Mouse (Mus musculus) frontal cortex, postnatal 25 days (tissue): Measurements from ENCODE around the gene Mvp.

ENCODE experiments used
- DNase-seq, 2 experiments: peaks; one replicate each; pipeline ENCODE4 v3.0.0; 2022; ENCODE audit warnings: low spot score in 2 of 2

Mvp gene

DNA sequence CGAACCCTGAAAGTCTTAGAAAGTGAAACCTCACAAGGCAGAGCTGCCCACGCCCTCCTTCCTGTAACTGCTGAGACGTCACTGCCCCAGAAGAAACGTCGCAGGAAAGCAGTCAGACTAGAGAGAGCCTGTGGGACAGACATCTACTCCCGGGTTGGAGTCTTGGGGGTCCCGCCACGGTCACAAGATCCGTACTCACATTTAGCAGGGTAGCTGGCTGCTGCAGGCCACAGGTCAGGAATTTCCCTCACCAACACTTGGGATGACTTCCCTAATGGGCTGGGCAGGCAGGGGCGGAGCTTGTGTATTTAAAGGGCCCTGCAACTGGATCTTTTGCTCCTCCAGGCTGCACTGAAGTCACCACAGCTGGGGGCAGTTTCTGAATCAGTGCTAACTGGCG is at the start of gene Mvp:
TSS of gene Mvp (minus strand) at position 302 of the 400 bp plus-strand sequence.
- DNase-seq = no peak

DNA sequence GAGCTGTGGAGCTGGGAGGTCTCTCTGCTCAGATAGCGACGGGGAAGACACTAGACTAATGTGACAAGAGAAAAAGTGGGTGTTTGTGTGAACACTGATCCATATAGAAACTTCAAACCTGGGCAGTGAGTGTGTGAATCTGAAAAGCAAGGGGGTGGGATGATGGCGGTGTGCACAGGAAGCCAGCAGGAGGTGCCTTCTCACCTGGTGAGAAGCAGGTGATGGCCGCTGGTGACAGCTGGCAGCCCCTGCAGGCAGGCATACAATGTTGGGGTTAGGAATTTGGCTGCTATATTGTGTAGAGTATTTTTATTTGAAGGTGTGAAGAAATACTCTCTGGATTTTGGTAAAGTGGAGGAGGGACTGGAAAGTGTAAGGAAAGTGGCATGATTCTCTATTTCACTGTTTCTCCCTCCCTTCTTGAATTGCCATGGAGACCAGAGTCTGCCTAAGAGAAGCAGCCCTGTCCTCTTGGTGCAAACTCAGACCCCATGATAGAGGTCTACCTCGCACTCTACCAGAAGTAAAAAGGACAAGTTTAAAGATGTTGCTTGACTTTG is 40.7 kb upstream of the Mvp start:
- no peak for DNase-seq

DNA sequence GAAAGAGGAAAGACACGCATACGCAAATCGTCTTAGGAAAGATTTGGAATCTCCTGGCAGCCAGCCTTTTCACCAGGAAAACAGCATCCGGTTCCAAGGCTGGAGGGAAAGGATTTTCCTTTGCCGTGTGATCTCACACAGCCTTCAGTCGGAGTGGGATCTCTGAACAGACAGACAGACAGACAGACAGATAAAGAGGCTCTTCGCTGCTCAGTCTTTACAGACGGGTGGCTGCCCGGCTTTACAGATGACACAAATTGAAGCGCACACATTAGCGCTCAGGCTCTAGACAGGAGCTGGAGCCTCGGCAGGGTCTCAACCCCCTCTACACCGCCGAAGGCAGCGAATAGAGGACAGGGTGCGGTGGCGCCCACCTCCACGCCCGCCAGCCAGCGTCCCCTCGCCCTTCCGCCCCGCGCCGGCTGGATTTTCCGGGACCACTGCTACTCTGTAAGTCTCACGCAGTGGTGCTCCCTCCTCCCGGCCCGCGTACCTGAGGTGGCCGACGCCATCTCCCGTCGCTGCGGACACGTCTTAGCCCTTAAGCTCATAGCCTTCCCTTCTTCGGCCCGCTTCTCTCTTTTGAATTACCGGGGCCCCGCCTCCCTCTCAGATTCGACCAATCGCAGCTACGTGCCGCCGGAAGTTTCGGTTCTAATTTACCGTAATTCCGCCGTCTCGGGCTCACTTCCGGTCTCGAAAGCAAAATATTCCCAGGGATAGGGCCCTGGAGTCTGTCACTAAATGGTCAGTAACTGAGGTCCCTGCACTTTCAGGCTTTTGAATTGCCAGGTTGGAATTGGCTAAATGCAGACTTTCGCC is 27.6 kb upstream of the Mvp start, which contains the start of gene Kif22:
TSS of gene Kif22 (minus strand) at position 621 of the 822 bp plus-strand sequence.
- DNase-seq = peak; percentile 80 to 85

DNA sequence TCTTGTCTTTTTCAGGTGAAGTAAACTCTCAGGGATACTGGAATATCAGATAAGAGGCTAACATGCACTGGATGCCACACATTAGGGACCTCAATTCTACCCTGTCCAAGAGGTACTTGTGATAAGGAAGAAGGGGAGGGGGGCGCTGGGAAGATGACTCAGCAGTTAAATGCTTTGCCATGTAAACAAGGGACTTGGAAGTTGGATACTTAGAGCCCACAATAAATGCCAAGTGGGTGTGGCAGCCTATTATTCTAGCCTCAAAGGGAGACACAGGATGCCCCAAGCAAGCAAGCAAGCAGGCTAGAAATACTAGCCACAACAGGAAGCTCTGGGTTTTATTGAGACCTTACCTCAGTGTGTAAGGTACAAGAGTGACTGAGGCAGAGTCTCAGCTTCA is 16.8 kb upstream of the Mvp start:
- no peak for DNase-seq

DNA sequence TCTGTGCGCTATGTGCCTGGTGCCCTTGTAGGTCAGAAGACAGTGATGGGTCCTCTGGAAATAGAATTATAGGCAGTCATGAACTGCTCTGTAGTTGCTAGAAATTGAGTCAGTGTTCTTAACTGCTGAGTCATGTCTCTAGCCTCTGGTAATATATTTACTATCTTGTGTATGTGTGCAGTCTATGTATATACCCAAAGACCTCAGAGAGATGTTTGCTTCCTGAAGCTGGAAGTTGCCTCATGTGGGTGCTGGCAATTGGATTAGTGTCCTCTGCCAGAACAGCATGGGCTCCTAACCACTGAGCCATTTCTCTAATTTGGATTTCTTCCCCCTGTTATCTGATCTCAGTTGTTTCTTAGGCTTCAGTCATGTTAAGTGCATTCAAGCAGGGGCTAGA is 15.8 kb upstream of the Mvp start:
- no peak for DNase-seq

DNA sequence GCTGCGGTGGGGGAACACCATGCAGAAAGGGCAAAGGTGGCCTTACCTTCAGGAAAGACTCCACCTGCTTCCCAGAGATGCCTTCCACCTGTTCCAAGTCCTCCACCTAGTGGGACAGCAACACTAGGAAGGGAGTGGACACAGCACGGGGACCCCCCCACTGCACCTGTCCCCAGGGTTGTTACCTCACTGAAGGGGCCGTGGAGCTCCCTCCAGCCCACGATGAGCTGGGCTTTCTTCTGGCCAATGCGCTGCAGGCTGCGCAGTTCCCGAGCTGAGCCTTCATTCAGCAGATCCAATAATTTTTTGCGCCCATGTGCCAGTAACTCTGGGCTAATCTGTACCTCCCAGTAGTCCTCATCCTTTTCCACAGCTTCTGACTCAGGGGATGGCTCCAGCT is 13.5 kb upstream of the Mvp start:
- no peak for DNase-seq

DNA sequence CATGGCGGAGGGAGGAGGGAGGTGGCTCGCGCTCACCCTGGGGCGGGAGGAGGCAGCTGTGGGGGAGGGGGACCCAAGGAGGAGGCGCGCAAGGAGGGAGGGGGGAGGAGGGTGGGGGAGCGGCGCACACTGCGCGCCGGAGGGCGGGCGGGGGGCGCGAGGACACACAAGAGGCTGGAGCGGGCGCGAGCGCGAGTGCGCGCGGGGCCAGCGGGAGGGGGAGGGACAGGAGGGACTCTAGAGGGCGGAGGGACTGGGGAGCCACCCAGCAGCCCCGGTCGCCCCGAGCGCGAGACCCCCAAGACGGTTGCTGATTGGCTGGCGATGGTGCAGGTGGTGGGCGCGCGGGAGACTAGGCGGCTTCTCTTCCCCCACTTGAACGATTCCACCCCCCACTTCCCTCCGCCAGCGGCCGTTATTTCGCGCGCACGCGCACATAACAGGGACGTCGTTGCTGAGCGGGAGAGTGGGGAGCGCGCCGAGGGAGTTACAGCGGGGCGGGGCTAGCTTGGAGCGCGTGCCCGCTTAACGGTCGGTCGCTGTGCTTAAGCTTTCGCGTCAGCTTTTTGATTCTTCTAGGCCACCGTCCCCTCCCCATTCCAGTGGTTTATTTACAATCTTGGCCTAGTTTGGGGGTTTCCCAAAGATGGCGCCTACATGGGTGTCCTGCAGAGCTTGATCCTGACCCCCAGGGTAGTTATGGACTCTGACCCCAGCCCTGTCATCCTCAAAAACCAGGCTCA is 12.7 kb upstream of the Mvp start, which contains the start of gene Maz:
TSS of gene Maz (minus strand) at position 54 of the 743 bp plus-strand sequence.
- DNase-seq = peak; percentile 98 to 99

DNA sequence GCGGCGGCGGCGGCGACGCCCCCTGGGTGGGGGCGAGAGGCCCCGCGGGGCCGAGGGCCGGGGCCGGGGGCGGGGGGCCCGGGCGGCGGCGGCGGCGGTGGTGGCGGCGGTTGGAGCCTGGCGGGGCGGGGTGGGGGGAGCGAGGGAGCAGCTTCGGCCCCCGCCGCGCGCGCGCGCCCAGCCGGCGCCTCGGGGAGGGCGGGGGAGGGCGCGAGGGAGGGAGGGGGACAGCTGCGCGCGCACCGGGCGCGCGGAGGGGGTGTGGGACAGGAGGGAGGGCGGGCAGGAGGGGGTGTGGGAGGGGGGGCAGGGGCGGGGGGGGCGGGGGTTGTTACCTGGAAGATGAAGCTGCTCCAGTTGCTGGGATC is 12.2 kb upstream of the Mvp start:
- DNase-seq = no peak

DNA sequence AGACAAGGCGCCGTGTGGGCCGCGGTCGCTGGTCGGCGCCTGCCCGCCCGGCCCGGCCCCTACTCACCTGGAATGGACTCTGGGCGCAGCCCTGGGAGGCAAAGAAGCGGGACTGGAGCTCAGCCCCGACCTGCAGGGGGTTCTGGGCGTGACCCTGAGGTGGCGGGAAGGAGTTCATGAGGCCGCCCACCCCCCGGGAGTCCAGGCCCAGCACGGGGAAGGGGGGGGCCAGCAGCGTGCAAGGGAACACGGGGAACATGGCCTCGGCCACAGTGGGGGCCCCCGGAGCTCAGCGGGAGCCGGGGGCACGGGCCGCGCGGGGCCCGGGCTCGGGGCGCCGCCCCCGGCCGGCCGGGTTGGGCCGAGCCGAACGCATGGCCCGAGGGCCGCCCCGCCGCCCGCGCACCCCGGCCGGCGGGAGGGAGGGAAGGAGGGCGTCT is 11.8 kb upstream of the Mvp start:
- no peak for DNase-seq

DNA sequence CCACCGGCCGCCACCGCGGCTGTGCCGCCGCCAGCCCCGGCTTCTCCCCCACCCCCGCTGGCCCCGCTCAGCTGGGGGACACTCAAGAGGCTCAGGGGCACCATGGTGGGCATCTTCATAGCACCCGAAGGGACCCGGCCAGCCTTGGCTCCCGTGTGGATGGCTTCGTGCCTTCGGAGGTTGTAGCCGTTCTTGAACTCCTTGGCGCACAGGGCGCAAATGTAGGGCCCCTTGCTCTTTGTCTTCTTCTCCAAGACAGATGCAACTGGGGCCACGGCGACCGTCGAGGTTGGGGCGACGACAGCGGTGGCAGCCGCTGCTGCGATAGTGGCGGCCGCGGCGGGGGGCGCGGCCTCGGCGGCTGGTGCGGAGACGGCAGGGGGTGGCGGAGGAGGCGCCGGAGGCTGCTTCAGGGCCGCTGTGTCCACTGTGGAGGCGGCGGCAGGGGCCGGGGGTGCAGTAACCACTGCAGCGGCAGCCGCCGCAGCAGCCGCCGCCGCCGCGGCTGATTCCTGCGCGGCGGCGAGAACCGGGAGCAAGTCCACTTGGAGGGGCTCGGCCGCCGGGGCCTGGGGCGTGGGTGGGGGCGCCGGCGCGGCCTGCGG is 11.2 kb upstream of the Mvp start:
- DNase-seq = no peak

DNA sequence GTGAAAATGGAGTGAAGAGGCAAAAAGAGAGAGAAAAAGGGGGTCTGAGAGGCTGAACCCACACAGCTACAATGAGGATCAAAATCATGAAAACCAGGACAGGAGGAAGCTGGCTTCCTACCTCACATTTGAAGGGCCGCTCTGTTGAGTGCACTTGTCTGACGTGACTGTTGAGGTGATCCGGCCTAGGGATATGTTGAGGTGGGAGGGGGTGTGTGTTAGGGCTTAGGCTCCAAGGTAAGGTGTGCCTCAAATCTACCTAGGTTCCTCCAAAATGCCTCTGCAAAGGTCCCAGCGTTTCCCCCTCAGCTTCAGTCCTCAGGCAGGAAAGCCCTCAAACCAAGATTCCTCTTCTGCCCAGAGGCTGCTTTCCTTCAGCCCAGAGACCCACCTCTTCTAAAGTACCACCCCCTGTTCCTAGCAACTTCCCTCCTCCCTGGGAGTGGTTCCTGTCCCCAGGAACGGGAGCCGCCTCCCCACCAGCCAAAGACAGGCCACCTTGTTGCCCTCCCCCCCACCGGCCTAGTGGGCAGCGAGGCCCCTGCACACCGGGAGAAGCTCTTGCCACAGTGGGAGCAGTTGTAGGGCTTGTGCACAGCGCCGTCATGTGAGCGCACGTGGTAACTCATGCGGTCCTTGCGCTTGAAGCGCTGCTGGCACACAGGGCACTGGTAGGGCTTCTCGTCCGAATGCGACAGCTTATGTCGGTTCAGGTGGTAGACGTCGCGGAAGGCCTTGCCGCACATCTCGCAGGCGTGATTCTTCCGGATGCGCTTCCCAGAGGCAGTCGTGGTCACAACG is 10.5 kb upstream of the Mvp start:
- DNase-seq = peak; percentile 66 to 69

DNA sequence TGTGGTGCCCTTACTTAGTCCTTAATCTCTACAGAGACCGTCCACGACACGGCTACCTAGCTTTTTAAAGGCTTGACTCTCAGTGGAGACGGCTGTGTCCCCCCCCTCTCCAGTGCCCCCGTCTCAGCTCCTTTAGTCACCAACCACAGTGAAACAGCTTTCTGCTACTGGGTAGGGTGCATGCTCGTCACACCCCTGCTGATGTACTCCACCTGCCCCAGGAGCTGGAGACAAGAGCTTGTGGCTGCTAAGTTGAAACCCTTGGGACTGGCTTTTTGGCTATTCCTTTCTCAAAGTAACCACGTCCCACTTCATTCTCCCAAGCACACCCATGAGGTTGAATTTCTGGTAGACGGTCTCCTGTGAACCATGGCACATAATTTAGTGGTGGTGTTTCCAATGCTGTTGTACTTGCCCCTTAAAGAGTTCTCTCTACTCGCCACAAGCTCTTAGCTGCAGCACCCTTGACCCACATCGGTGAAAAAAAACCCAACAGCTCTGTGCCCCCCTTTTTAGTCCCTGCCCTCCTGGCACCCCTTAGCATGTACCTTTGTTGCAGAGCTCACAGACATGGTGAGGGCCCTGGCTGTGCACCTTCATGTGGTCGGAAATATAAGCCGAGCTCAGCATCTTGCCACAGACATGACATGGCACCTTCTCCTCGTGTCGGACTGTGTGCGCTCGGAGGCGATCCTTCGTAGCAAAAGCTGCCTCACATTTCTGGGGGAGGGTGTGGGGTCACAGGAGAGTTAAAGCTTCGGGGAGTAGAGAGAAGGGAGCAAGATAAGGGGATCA is 9.7 kb upstream of the Mvp start:
- DNase-seq = no peak

DNA sequence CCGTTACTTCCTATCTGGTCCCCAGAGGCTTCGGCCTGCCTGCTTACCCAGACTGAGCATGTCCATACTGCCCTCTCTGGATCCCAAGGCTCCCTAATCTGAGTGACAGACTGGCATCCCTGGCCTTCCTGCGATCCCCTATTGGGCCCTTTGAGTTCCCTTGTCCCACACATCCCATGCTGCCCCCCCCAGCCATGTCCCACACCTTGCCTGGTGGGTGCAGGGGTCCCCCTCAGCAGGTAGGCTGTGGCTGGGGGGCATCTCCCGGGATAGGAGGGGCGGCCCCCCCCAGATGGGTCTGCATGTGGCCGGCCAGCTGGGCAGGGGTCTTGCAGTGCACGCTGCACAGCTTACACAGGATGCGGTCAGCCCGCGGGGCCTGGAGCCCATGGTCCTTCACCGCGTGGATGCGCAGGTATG is 8.9 kb upstream of the Mvp start:
- no peak for DNase-seq

DNA sequence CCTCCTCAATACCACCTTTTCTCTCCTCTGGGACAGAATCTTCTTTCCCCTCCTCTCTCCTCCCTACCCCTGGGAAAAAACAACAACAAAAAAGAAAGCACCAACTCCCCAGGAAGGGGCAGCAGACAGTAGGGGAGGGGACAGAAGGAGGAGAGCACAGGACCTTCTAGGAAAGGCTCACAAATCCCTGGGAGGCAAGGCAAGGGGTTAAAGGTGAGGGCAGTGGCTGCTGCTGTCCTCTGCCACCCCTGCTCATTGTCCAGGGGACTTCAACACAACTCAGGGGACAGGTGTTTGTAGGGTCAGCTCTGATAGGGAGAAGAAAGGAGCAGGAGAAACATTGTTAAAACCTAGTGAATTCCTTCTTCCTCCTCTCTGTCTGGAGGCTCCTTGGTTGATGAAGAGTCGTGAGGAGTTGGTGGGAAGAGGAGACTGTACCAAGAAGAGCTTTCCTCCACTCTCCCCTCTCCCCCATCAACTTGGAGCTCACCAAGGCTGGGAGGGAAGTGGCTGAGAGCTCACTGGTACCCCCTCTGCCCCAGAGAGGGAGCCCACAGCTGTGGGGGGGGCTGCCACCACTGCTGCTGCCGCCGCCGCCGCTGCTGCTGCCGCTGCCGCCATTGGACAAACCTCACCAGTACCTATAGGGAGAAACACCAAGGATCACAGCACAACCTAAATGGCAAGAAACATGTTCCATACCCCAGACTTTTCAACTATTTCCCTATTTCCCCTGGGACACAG is 8.3 kb upstream of the Mvp start:
- no peak for DNase-seq

DNA sequence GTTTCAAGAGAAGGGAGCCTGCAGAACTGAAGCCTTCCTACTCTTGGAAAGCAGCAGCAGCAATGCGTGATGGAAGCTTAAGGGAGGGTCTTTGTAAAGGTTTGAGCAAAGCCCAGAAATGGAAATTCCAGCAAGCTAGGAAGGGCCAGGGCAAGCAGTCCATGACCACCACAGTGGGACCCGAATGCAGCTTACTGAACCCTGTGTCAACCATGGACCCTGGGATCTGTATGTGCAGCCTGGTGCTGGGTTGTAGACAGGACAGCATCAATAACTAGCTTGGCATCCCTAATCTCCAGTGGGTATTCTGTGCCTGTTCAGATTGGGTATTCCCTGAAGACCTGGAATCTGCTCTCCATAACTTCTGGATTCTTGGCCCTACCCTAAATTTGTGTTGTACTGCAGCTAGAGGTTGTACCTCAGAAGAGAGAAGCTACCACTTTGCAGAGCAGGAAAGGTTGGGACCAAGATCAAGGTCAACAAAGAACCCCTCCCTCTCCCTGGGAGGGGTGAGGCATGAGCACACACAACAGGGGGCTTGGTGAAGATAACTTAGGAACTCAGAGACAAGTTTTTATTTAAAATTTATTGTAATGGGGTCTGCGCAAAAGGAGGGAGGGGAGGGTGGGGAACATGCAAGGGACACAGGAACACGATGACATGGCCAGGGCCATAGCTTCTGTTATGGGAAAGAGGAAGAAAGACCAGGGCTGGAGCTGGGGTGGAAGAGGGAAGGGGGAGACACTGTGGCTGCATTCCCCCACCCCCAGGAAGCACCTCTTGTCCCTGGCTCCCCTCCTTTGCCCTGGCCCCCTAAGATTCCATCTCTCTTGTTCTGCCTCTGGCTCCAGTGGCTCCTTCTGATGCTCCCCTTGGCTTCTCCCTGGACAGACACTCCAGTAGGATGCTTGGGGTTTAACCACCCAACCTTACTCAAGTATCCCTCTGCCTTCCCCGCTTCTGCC is 7.4 kb upstream of the Mvp start:
- DNase-seq = no peak

DNA sequence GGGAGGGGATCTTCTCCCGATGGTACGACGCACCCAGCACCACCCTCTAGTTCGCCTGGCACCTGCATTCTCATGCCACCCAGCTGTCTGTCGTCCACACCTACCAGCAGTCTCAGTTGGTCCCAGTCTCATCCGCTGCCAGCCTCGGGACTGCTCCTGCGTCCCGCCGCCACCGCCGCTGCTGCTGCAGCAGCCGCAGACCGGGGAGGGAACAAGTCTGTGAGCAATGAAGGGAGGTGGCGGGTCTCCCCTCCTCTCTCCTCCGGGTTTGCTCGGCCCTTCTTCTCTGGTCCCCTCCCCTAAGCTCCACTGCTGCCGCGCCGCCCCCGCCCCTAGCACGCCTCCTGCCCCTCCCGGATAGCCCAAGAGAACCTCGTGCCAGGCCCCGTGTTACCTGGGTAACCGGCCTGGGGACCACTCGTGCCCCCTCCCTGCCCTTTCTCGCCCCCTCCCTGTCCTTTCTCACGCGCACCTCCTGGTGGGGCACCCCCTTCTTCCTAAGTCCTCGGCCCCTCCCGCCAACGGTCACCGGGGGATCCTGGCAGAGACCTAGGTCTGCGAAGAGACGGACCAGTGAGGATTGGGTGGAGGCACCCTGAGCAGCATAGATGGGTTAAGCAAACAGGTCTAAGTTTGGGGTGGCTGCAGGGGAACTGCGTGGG is 6.6 kb upstream of the Mvp start, which contains the start of the genes Gm42742 and Prrt2:
TSS of gene Gm42742 (minus strand) at position 197 of the 662 bp plus-strand sequence.
TSS of gene Prrt2 (minus strand) at position 311 of the 662 bp plus-strand sequence.
- no peak for DNase-seq

DNA sequence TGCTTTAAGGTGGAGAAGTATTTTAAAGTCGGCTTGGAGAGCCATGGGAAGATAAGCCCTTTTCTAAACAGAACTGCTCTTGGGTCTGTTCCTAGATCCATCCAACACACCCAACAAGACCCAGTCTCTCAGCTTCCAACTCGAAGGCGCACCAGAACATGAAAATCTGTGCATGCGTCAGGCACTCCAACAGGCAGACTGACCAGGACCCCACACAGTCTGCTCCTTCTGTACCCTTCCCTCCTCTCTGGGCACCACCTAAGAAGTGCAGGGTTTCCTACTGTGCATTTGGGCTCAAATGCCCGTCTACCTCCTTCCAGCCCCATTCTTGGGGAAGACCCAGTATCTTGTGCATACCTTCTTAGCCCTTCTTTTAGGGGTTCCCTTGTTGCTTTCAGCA is 6.1 kb upstream of the Mvp start:
- DNase-seq = no peak

DNA sequence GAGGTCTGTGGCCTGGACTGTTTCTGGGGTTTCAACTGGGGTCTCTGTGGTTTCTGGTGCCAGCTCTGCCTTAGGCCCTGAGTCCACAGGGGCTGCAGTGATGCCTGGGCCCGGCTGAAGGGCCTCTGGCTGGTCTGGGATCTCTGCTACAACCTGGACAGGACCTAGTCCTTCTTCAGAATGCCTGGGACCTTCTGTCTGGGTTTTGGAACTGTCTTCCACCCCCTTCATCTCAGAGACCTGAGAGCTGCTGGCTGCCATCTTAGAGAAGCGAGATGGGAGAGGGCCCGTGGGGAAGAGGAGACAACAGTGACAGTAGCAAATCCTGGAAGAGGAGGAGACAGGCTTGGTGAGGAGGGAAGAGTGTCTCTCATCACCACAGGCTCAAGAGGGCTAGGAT is 5.6 kb upstream of the Mvp start:
- no peak for DNase-seq
